Mouse (Mus musculus) midbrain, embryonic 14.5 days (tissue): ENCODE results near the gene Kdelr3. TPM values are rescaled to one million over a fixed set of nuclear protein-coding genes. Genes with fewer than 3 reads are reported as not detected.

Experiments used
- ATAC-seq: fragments of 200-750 bp; cut with Nextera tagmentation; 2 replicates; pipeline ENCODE4 v1.8.0; 2017; ENCODE audit warnings: moderate number of reproducible peaks, moderate library complexity; ENCODE audit not compliant: low FRiP score, low TSS enrichment
- DNase-seq: peaks from one replicate; pipeline ENCODE4 v3.0.0-alpha.2; 2015
- H3K27ac ChIP-seq: fragments of 300-500 bp; sonication (generic); replicated peaks from 2 replicates; pipeline ENCODE4 v1.5.1; 2014; ENCODE audit warnings: mild to moderate bottlenecking, low read depth, low read length, moderate library complexity
- H3K27me3 ChIP-seq: fragments of 300-500 bp; sonication (generic); 2 replicates; pipeline ENCODE4 v1.6.1; 2014; ENCODE audit warnings: low read length, control low read depth, mixed read lengths; ENCODE audit not compliant: control insufficient read depth, insufficient read depth
- H3K36me3 ChIP-seq: fragments of 300-500 bp; sonication (generic); 2 replicates; pipeline ENCODE4 v1.6.1; 2014; ENCODE audit warnings: low read length, control low read depth; ENCODE audit not compliant: control insufficient read depth, insufficient read depth
- H3K4me1 ChIP-seq: fragments of 300-500 bp; sonication (generic); 2 replicates; pipeline ENCODE4 v1.6.1; 2014; ENCODE audit warnings: mild to moderate bottlenecking, antibody characterized with exemption, low read length, control low read depth; ENCODE audit not compliant: control insufficient read depth, insufficient read depth
- H3K4me2 ChIP-seq: fragments of 300-500 bp; sonication (generic); 2 replicates; pipeline ENCODE4 v1.6.1; 2014; ENCODE audit warnings: mild to moderate bottlenecking, low read length, moderate library complexity
- H3K4me3 ChIP-seq: fragments of 300-500 bp; sonication (generic); replicated peaks from 2 replicates; pipeline ENCODE4 v1.5.1; 2014; ENCODE audit warnings: low read depth, low read length
- H3K9ac ChIP-seq: fragments of 300-500 bp; sonication (generic); replicated peaks from 2 replicates; pipeline ENCODE4 v1.6.1; 2014; ENCODE audit warnings: mild to moderate bottlenecking, low read length, moderate library complexity
- H3K9me3 ChIP-seq: fragments of 300-500 bp; sonication (generic); 2 replicates; pipeline ENCODE4 v1.6.1; 2016; ENCODE audit warnings: low read length, control low read depth, mixed read lengths; ENCODE audit not compliant: control insufficient read depth
- WGBS: fragments of 180-500 bp; shearing (Covaris S2); extraction: QIAGEN DNeasy Blood & Tissue Kit; methylation state at CpG from one replicate; pipeline ENCODE4 v1.1.7; 2014; 5-methylcytosine and 5-hydroxymethylcytosine counted together
- polyA plus RNA-seq: library from polyadenylated mRNA; unstranded; fragments of >200 nt; fragmentation: Nextera tagmentation; extraction: Ambion mirVana; gene quantifications from 2 replicates; pipeline ENCODE4 v1.2.1, GENCODE M21; 2014

Gene Kdelr3
- 5.4 and 7.1 TPM in 2 replicates for polyA plus RNA-seq

DNA sequence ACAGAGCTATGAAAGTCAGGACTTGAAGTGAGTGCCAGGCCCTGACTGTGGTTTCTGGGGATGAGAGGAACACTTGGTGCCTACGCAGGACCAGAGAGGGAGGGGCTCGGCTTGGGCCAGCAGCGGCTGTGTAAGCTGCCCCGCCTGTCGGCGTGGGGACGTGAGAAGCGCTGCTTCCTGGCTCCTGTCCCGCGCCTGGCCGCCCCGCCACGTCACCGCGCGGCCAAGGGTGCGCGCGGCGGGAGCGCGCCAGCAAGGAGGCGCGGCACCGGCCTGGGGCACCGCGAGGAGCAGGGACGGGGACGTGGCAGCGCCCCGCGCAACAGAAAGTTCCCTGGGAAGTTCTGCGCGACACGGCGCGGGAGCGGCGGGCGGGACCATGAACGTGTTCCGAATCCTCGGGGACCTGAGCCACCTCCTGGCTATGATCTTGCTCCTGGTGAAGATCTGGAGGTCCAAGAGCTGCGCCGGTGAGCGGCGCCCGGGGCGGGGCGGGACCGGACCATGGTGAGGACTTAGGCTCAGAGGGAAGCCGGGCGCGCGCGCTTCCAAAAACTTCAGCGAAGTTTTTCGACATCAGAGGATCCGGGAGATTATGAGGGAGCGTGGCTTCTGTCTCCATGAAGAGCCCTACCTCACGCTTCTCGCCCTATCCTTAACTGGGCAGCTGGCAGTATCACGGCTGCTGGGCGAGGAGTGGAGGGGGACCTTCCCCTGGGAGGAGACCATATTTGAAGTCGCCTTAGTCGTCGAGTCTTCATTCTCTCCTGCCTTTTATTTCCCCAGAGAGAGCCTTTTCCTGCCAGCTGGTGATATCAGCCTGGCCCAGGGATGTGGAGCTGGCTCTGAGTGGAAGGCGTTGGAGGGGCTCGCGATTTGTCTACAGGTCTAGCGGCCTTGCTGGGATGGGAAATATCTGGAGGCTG lies at the start of gene Kdelr3:
Gene Kdelr3, plus strand, starts transcription at position 241 of the 926 bp plus-strand sequence.
- under 1% methylated on average over 71 of the region's 71 CpGs for whole genome bisulfite sequencing
- H3K4me1 ChIP-seq, result peaks cover 17% of the 10 kb centered on the region
- H3K36me3 ChIP-seq, result no peaks in the 10 kb centered on the region
- peak within 1 kb of the TSS; percentile 44 for H3K9ac ChIP-seq
- peaks cover 57% of the 10 kb centered on the region for H3K27me3 ChIP-seq
- H3K4me2 ChIP-seq, result peak within 1 kb of the TSS; percentile 73
- no peak within 1 kb of the TSS for H3K27ac ChIP-seq
- DNase-seq (peak; percentile 65), ATAC-seq (no peak)
- no peaks in the 10 kb centered on the region for H3K9me3 ChIP-seq
- H3K4me3 ChIP-seq, result peak within 1 kb of the TSS; percentile 41

- Histone ChIP-seq H3K9me3 (no peaks in the 10 kb centered on the region), H3K9ac (no peak overlapping the region), H3K4me2 (peak overlapping the region; percentile 17; the same call in 1 of the 2 replicates), H3K4me3 (no peak overlapping the region), H3K4me1 (0 out of 2 replicates have a peak, but pooled peaks cover 8% of the 10 kb centered on the region), H3K36me3 (no peaks in the 10 kb centered on the region), H3K27me3 (no peaks in the 10 kb centered on the region), H3K27ac (no peak overlapping the region)
- ATAC-seq, result peak; percentile 78; the same call in 1 of the 2 replicates
- DNase-seq, result peak; percentile 94
- 6% methylated on average over 18 of the region's 18 CpGs for WGBS
Observed at GRCm38 (mm10) chr15:79466601-79467286, 49.5 kb upstream of the Kdelr3 start.

GRCm38 (mm10) chr15:79469577-79469976 lies 46.6 kb upstream of the Kdelr3 start:
- Histone ChIP-seq H3K27me3 (no peaks in the 10 kb centered on the region), H3K27ac (no peak overlapping the region), H3K4me2 (no peak overlapping the region), H3K4me3 (no peak overlapping the region), H3K4me1 (0 out of 2 replicates have a peak, but pooled peaks cover 8% of the 10 kb centered on the region), H3K9me3 (no peaks in the 10 kb centered on the region), H3K9ac (no peak overlapping the region), H3K36me3 (no peaks in the 10 kb centered on the region)
- 70% methylated on average over 5 of the region's 5 CpGs for WGBS
- DNase-seq (no peak), ATAC-seq (no peak)

- Histone ChIP-seq H3K27me3 (no peaks in the 10 kb centered on the region), H3K36me3 (no peaks in the 10 kb centered on the region), H3K4me3 (peak overlapping the region; percentile 13; the same call in 1 of the 2 replicates), H3K9me3 (no peaks in the 10 kb centered on the region), H3K27ac (no peak overlapping the region), H3K4me2 (peak overlapping the region; percentile 41), H3K9ac (no peak overlapping the region), H3K4me1 (0 out of 2 replicates have a peak, but pooled peaks cover 8% of the 10 kb centered on the region)
- ATAC-seq (no peak), DNase-seq (peak; percentile 29)
- 30% methylated on average over 17 of the region's 17 CpGs for WGBS
Observed at GRCm38 (mm10) chr15:79470583-79470982, 45.6 kb upstream of the Kdelr3 start.

DNA sequence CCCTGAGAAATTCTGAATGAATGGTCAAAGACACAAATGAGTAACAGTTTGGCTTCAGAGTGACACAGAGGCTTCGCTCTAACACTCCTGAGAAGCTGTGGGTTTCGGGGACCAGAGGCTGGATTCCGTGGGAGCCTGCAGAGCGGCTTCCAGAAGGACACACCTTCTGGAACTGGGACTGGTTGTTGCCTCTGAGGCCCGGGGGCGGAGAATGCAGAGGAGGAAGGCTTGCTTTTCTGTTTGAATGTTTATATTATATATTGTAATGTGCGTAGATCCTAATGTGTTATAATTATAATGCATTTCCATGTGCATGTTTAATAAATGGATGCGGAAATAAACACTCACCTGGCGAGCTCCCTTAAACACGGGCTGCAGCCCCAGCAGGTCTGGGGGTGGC lies 45.1 kb upstream of the Kdelr3 start:
- Histone ChIP-seq H3K27me3 (no peaks in the 10 kb centered on the region), H3K4me3 (no peak overlapping the region), H3K36me3 (no peaks in the 10 kb centered on the region), H3K4me1 (0 out of 2 replicates have a peak, but pooled peaks cover 8% of the 10 kb centered on the region), H3K9me3 (no peaks in the 10 kb centered on the region), H3K27ac (no peak overlapping the region), H3K4me2 (peak overlapping the region; percentile 41), H3K9ac (no peak overlapping the region)
- ATAC-seq, result no peak
- 56% methylated on average over 10 of the region's 10 CpGs for WGBS
- no peak for DNase-seq

DNA sequence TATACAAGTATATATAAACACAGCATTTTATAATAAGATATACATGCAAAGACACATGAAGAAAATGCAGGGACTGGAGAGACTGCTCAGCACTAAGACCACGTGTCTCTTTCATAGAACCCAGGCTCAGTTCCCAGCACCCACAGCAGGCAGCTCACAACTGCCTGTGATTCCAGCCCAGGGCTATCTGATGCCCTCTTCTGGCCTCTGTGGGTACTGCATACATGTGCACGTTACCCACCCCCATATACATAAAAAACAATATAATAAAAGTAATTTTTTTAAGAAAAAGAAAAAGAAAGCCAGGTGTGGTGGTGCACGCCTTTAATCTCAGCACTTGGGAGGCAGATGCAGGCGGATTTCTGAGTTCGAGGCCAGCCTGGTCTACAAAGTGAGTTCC lies 43.2 kb upstream of the Kdelr3 start:
- ATAC-seq (no peak), DNase-seq (no peak)
- WGBS, result 89% methylated on average over 5 of the region's 5 CpGs
- 0 out of 2 replicates have a peak, but pooled peaks cover 8% of the 10 kb centered on the region for H3K4me1 ChIP-seq
- H3K4me3 ChIP-seq, result no peak overlapping the region
- H3K27ac ChIP-seq, result no peak overlapping the region
- H3K36me3 ChIP-seq, result no peaks in the 10 kb centered on the region
- no peaks in the 10 kb centered on the region for H3K9me3 ChIP-seq
- H3K9ac ChIP-seq, result no peak overlapping the region
- no peak overlapping the region for H3K4me2 ChIP-seq
- no peaks in the 10 kb centered on the region for H3K27me3 ChIP-seq

DNA sequence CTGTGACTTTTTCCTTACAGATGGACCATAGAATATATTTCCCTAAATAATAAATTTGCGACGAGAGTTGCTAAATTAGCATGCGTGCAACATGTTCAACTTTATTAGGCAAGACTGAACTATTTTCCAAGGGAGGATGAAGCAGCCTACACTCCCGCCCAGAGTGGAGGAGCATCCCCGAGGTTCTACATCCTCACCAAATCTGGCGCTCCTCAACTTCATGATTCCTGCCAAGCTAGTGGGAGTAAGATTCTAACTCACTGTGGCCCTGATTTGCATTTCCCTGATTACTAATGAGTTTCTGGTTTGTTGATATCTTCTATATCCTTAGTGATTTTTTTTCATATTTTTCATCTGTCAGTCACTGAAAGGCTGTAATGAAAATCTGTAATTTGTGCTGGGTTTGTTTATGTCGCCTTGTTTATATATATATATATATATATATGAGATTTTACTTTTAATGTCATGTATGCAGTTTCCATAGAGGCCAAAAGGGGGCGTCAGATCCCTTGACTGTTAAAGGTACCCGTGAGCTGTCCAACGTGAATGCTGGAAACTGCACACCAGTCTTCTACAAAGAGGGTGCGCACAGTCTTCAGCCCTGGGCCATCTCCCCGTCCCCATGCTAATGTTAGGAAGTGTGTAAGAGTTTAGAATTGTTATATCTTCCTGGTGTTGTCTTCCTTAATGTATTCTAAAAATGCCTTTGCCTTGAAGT lies 42.4 kb upstream of the Kdelr3 start:
- Histone ChIP-seq H3K4me3 (no peak overlapping the region), H3K9ac (no peak overlapping the region), H3K36me3 (no peaks in the 10 kb centered on the region), H3K4me1 (0 out of 2 replicates have a peak, but pooled peaks cover 8% of the 10 kb centered on the region), H3K9me3 (no peaks in the 10 kb centered on the region), H3K27ac (no peak overlapping the region), H3K4me2 (no peak overlapping the region), H3K27me3 (no peaks in the 10 kb centered on the region)
- ATAC-seq (no peak), DNase-seq (no peak)
- 58% methylated on average over 12 of the region's 12 CpGs for WGBS

DNA sequence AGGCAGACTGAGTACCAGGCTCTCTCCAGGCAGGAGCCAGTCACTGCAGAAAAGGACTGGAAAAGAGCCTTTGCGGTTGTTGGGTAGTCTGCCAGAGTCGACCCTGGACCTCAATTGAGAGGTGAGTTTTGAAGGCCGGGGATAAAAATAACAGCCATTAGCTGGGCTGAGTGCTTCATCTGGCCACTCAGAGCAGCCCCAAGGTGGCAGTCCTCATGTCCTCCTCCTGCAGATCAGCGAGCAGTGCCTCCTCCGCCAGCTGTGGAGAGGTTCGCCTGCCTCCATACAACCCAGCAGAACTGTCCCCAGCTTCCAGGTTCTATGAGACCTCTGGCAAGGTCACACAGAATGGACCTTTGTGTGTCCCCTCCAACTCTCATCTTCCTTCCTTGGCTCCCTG lies 39.0 kb upstream of the Kdelr3 start:
- 60% methylated on average over 6 of the region's 6 CpGs for WGBS
- Histone ChIP-seq H3K9me3 (no peaks in the 10 kb centered on the region), H3K4me3 (no peak overlapping the region), H3K27me3 (no peaks in the 10 kb centered on the region), H3K27ac (no peak overlapping the region), H3K9ac (no peak overlapping the region), H3K36me3 (no peaks in the 10 kb centered on the region), H3K4me1 (no peaks in the 10 kb centered on the region), H3K4me2 (no peak overlapping the region)
- no peak for ATAC-seq
- no peak for DNase-seq
